Comparison of ENCODE assay signal across 8 mouse cellular contexts in the genomic region with DNA sequence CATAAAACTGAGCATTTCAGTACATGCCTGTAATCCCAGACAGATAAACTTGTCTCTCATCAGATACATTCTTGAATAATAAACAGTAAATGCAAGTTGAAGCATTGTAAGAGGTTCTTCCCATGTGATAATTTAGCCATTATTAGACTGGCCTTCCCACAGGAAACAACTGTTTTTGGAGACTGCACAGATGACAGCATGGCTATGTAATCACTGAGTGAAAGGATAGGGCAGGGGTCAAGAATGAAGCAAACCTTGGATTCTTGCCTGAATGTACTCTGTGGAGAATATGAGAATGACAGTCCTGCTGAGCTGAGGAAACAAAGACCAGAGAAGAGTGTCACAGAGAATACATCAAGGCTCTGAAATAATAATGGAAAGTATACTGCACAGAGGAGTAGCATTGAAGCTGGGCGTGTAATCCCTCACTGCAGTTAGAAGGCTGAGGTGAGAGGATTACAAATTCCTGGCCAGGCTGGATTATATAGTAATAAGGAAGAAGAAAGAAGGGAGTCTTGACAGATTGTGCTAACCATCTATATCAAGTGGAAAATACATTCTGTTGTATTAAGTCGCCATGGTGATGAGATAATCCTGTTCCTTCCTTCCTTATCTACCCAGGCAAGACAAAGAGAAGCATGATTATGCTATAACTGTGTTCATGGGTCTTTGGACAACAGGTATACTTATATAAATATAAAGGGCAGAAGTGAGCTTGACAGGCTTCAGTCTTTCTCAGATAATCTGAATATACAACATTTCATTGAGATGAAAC.
DNase-seq lines count a peak whose midpoint lies in the region; ATAC-seq and TF ChIP-seq lines count a peak whose summit lies in the region.
"Had no signal": no experiment of that assay in that cellular context is flagged by ENCODE, and none has a peak within 500 bp of the region (broad histone marks: within the 10 kb centered on the region; RNA-seq: fewer than 3 reads in every experiment).

No protein-coding gene starts in this region.

- no peaks in the 10 kb centered on the region for H3K79me2 ChIP-seq in liver, adult 2 months (ENCODE audit: control insufficient read depth, insufficient read depth, low read length)

- TF ChIP-seq POLR2A in liver, adult 2 months (IDR thresholded peaks at IDR 0.05; ENCODE audit: extremely low read depth, insufficient read depth, low read length), result no peak

- H3K4me1 ChIP-seq in liver, adult 2 months (ENCODE audit: control insufficient read depth, insufficient read depth, low read length), result peaks cover 5% of the 10 kb centered on the region; the same call in 1 of the 2 replicates
- peaks cover 2% of the 10 kb centered on the region for H3K4me1 ChIP-seq in brown adipose tissue, adult 24 weeks (ENCODE audit: control insufficient read depth, insufficient read depth, insufficient read length, low read length)
- H3K4me1 ChIP-seq in heart, embryonic 16.5 days (ENCODE audit: control insufficient read depth, insufficient read depth, low read length), result peaks cover 13% of the 10 kb centered on the region
- H3K4me1 ChIP-seq: embryonic facial prominence, embryonic 13.5 days had no signal

- H3K36me3 ChIP-seq in liver, adult 2 months (ENCODE audit: control insufficient read depth, insufficient read depth, low read length), result no peaks in the 10 kb centered on the region
- H3K36me3 ChIP-seq in heart, embryonic 16.5 days (ENCODE audit: control insufficient read depth, insufficient read depth), result peaks cover 6% of the 10 kb centered on the region
- H3K36me3 ChIP-seq: embryonic facial prominence, embryonic 13.5 days had no signal

- WGBS in liver, adult 2 months, result 70% methylated on average over 2 of the region's 2 CpGs
- 47% methylated on average over 2 of the region's 2 CpGs for WGBS in heart, embryonic 16.5 days

- H3K4me3 ChIP-seq in liver, adult 2 months (ENCODE audit: insufficient read depth, low read depth, low read length), result peak overlapping the region; percentile 16; the same call in 1 of the 2 replicates
- no peak overlapping the region for H3K4me3 ChIP-seq in brown adipose tissue, adult 24 weeks (ENCODE audit: insufficient read depth, low read depth, low read length)
- H3K4me3 ChIP-seq in heart, embryonic 16.5 days (ENCODE audit: low read length), result no peak overlapping the region
- H3K4me3 ChIP-seq: embryonic facial prominence, embryonic 13.5 days had no signal

- H3K4me2 ChIP-seq in heart, embryonic 16.5 days (ENCODE audit: low read depth, low read length), result no peak overlapping the region
- H3K4me2 ChIP-seq: embryonic facial prominence, embryonic 13.5 days had no signal

- H3K27ac ChIP-seq in liver, adult 2 months (replicated peaks; ENCODE audit: insufficient read depth, low read depth, low read length), result no peak overlapping the region
- peak overlapping the region; percentile 86 for H3K27ac ChIP-seq in brown adipose tissue, adult 24 weeks (replicated peaks; ENCODE audit: low read depth, low read length)
- H3K27ac ChIP-seq in heart, embryonic 16.5 days (ENCODE audit: low read length), result peak overlapping the region; percentile 74
- H3K27ac ChIP-seq: embryonic facial prominence, embryonic 13.5 days had no signal

- peak; percentile 93 for ATAC-seq in heart, embryonic 16.5 days (replicated peaks; ENCODE audit: extremely low read depth, insufficient read depth, low FRiP score)

- no peaks in the 10 kb centered on the region for H3K27me3 ChIP-seq in liver, adult 2 months (ENCODE audit: control insufficient read depth, insufficient read depth, low read length)
- no peaks in the 10 kb centered on the region for H3K27me3 ChIP-seq in heart, embryonic 16.5 days (ENCODE audit: control insufficient read depth, insufficient read depth, low read length)
- H3K27me3 ChIP-seq: embryonic facial prominence, embryonic 13.5 days had no signal

- H3K9ac ChIP-seq in liver, adult 2 months (ENCODE audit: low read depth, low read length), result no peak overlapping the region
- no peak overlapping the region for H3K9ac ChIP-seq in heart, embryonic 16.5 days (ENCODE audit: low read length)
- H3K9ac ChIP-seq: embryonic facial prominence, embryonic 13.5 days had no signal

- peaks cover 4% of the 10 kb centered on the region for H3K9me3 ChIP-seq in heart, embryonic 16.5 days (replicated peaks; ENCODE audit: control insufficient read depth, low read length)
- H3K9me3 ChIP-seq: embryonic facial prominence, embryonic 13.5 days had no signal

- no peak for TF ChIP-seq CTCF in liver, adult 2 months (IDR thresholded peaks at IDR 0.05; ENCODE audit: low read depth, low read length)

- peak; percentile 83 for DNase-seq in liver, adult 2 months (ENCODE audit: extremely low read depth, low read depth, low spot score)
- no peak for DNase-seq in liver
- peak; percentile 49 for DNase-seq in lung, postnatal 36 days
- DNase-seq in urinary bladder, adult 2 months (ENCODE audit: low spot score), result no peak
- DNase-seq in layer of hippocampus, postnatal 36 days, result no peak

Comparison
In these comparisons a context has a peak if more than half of its experiments do, and no peak if none do; other contexts are left out.
1. DNase-seq: peak in liver, adult 2 months (single experiment) and lung, postnatal 36 days (single experiment); none in liver (single experiment), urinary bladder, adult 2 months (single experiment) and layer of hippocampus, postnatal 36 days (0 of 2).